Mouse (Mus musculus) kidney, adult 10 weeks (tissue): ENCODE data around the gene Rab11b. TPM values are rescaled to one million over a fixed set of nuclear protein-coding genes. Genes with fewer than 3 reads are reported as not detected.

ENCODE experiments used
- polyA plus RNA-seq: library from polyadenylated mRNA; stranded (reverse); fragments of 350-450 nt; fragmentation: Illumina TruSeq; extraction: RNeasy Lipid Tissue Mini Kit (QIAGEN cat#74804); gene quantifications from one replicate; pipeline ENCODE4 v1.2.3, GENCODE M21; 2014; ENCODE audit warnings: low read depth, low replicate concordance

The Rab11b gene
- 15.2 TPM for polyA plus RNA-seq

GRCm38 (mm10) chr17:33760255-33761165, at the start of gene Rab11b:
TSS of gene Rab11b (minus strand) at chr17:33760530.

GRCm38 (mm10) chr17:33781124-33781977, 21.0 kb upstream of the Rab11b start, which contains the start of gene Angptl4:
TSS of gene Angptl4 (minus strand) at chr17:33781830.

GRCm38 (mm10) chr17:33718384-33718881, 41.9 kb downstream of the Rab11b start, which contains the start of gene March2:
TSS of gene March2 (minus strand) at chr17:33718670.

Other genes starting within 250 kb of the Rab11b start
- 1.6 TPM for gene Adamts10, start 236.3 kb downstream of the Rab11b start, polyA plus RNA-seq
- not detected for gene Myo1f, start 204.8 kb downstream of the Rab11b start, polyA plus RNA-seq
- 1.1 TPM for gene Zfp414, start 131.4 kb downstream of the Rab11b start, polyA plus RNA-seq
- gene Pram1, start 122.5 kb downstream of the Rab11b start, polyA plus RNA-seq = not detected
- gene Hnrnpm, start 73.7 kb downstream of the Rab11b start, polyA plus RNA-seq = 305 TPM
- gene March2, start 41.9 kb downstream of the Rab11b start, polyA plus RNA-seq = 18.5 TPM
- 1.4 TPM for gene Angptl4, start 21.3 kb upstream of the Rab11b start, polyA plus RNA-seq
- 10.2 TPM for gene Kank3, start 50.0 kb upstream of the Rab11b start, polyA plus RNA-seq
- gene Rps28, start 64.0 kb upstream of the Rab11b start, polyA plus RNA-seq = 57.1 TPM
- gene Ndufa7, start 64.0 kb upstream of the Rab11b start, polyA plus RNA-seq = 17.8 TPM
- gene Cd320, start 82.6 kb upstream of the Rab11b start, polyA plus RNA-seq = 6.0 TPM
- gene Gm7029, start 113.3 kb upstream of the Rab11b start, polyA plus RNA-seq = not detected
- gene Kifc1, start 130.1 kb upstream of the Rab11b start, polyA plus RNA-seq = not detected
- not detected for gene Platr17, start 144.6 kb upstream of the Rab11b start, polyA plus RNA-seq
- 5.0 TPM for gene Daxx, start 148.9 kb upstream of the Rab11b start, polyA plus RNA-seq
- gene Tapbp, start 155.4 kb upstream of the Rab11b start, polyA plus RNA-seq = 17.3 TPM
- 1.3 TPM for gene Zbtb22, start 155.4 kb upstream of the Rab11b start, polyA plus RNA-seq
- 1.6 TPM for gene Rgl2, start 169.0 kb upstream of the Rab11b start, polyA plus RNA-seq
- 15.7 TPM for gene Pfdn6, start 179.8 kb upstream of the Rab11b start, polyA plus RNA-seq
- 0.24 TPM for gene Wdr46, start 180.1 kb upstream of the Rab11b start, polyA plus RNA-seq
- not detected for gene B3galt4, start 191.0 kb upstream of the Rab11b start, polyA plus RNA-seq
- gene Vps52, start 195.3 kb upstream of the Rab11b start, polyA plus RNA-seq = 2.9 TPM
- gene Rps18, start 195.5 kb upstream of the Rab11b start, polyA plus RNA-seq = 17.5 TPM
- gene H2-K1, start 239.8 kb upstream of the Rab11b start, polyA plus RNA-seq = 78.8 TPM